Comparison of ENCODE assay signal across 11 mouse cellular contexts in genomic region chr10:86126478-86126877, GRCm38 (mm10).
DNase-seq lines count a peak whose midpoint lies in the region; ATAC-seq and TF ChIP-seq lines count a peak whose summit lies in the region.
"Had no signal": no experiment of that assay in that cellular context is flagged by ENCODE, and none has a peak within 500 bp of the region (broad histone marks: within the 10 kb centered on the region; RNA-seq: fewer than 3 reads in every experiment).

No protein-coding gene starts in this region.

- no peak for TF ChIP-seq CTCF in lung, postnatal 0 days (IDR thresholded peaks at IDR 0.05)
- no peak for TF ChIP-seq CTCF in cerebellum, adult 2 months (IDR thresholded peaks at IDR 0.05; ENCODE audit: borderline replicate concordance, insufficient read depth, low read depth, low read length)
- TF ChIP-seq CTCF in midbrain, postnatal 0 days (IDR thresholded peaks at IDR 0.05): no peak

- TF ChIP-seq POLR2A in cerebellum, adult 2 months (IDR thresholded peaks at IDR 0.05; ENCODE audit: borderline replicate concordance, insufficient read depth, low read length): no peak

- ATAC-seq in lung, postnatal 0 days: peak; percentile 54
- no peak for ATAC-seq in inflammation-experienced regulatory T-cells, adult 6 months
- ATAC-seq in midbrain, postnatal 0 days (ENCODE audit: low FRiP score): no peak
- ATAC-seq: hindbrain, postnatal 0 days had no signal

- WGBS in lung, postnatal 0 days: 70% methylated on average over 11 of the region's 11 CpGs
- 73% methylated on average over 11 of the region's 11 CpGs for WGBS in cerebellum, adult 2 months
- 87% methylated on average over 11 of the region's 11 CpGs for WGBS in midbrain, postnatal 0 days

- peak; percentile 39 for DNase-seq in lung, postnatal 0 days (ENCODE audit: low spot score)
- no peak for DNase-seq in lung, postnatal 25 days (ENCODE audit: low spot score)
- DNase-seq in brain, adult 2 months (ENCODE audit: low read depth, low spot score): peak; percentile 51
- peak; percentile 48 to 55 for DNase-seq in heart, postnatal 10 days
- peak; percentile 20 for DNase-seq in lung, postnatal 36 days
- DNase-seq in cerebellum, adult 2 months: no peak
- DNase-seq in midbrain, postnatal 0 days (ENCODE audit: low spot score): no peak

- H3K4me3 ChIP-seq in lung, postnatal 0 days (ENCODE audit: low read depth, low read length): no peak overlapping the region
- H3K4me3 ChIP-seq in cerebellum, adult 2 months (replicated peaks; ENCODE audit: insufficient read depth, low read depth, low read length): no peak overlapping the region
- no peak overlapping the region for H3K4me3 ChIP-seq in midbrain, postnatal 0 days (ENCODE audit: low read depth, low read length)
- H3K4me3 ChIP-seq: limb, embryonic 13.5 days had no signal

- H3K9ac ChIP-seq in lung, postnatal 0 days (replicated peaks; ENCODE audit: low read depth): no peak overlapping the region
- no peak overlapping the region for H3K9ac ChIP-seq in midbrain, postnatal 0 days (replicated peaks; ENCODE audit: low read length, poor library complexity, severe bottlenecking)
- H3K9ac ChIP-seq: limb, embryonic 13.5 days had no signal

- intact Hi-C loops in heart, postnatal 10 days (cut with DNase I): no loop called here

- H3K4me1 ChIP-seq in lung, postnatal 0 days (ENCODE audit: insufficient read depth, low read depth, low read length): no peaks in the 10 kb centered on the region
- H3K4me1 ChIP-seq in cerebellum, adult 2 months (ENCODE audit: control insufficient read depth, insufficient read depth, low read length): no peaks in the 10 kb centered on the region
- no peaks in the 10 kb centered on the region for H3K4me1 ChIP-seq in midbrain, postnatal 0 days (ENCODE audit: insufficient read depth, low read length)
- H3K4me1 ChIP-seq: limb, embryonic 13.5 days had no signal

- no peak for TF ChIP-seq EP300 in lung, postnatal 0 days (IDR thresholded peaks at IDR 0.05)

- no peak overlapping the region for H3K4me2 ChIP-seq in lung, postnatal 0 days (replicated peaks; ENCODE audit: low read depth, low read length)
- H3K4me2 ChIP-seq in midbrain, postnatal 0 days (ENCODE audit: low read depth, low read length, poor library complexity, severe bottlenecking): no peak overlapping the region
- H3K4me2 ChIP-seq: limb, embryonic 13.5 days had no signal

- H3K9me3 ChIP-seq in lung, postnatal 0 days (ENCODE audit: low read length): no peaks in the 10 kb centered on the region
- H3K9me3 ChIP-seq in midbrain, postnatal 0 days (ENCODE audit: low read length): no peaks in the 10 kb centered on the region
- H3K9me3 ChIP-seq: limb, embryonic 13.5 days had no signal

- no peaks in the 10 kb centered on the region for H3K27me3 ChIP-seq in lung, postnatal 0 days (replicated peaks; ENCODE audit: insufficient read depth, low read length)
- no peaks in the 10 kb centered on the region for H3K27me3 ChIP-seq in cerebellum, adult 2 months (ENCODE audit: control insufficient read depth, insufficient read depth, low read length)
- no peaks in the 10 kb centered on the region for H3K27me3 ChIP-seq in midbrain, postnatal 0 days (ENCODE audit: insufficient read depth, low read length)
- H3K27me3 ChIP-seq: limb, embryonic 13.5 days had no signal

- no peak overlapping the region for H3K27ac ChIP-seq in lung, postnatal 0 days (ENCODE audit: low read length)
- no peak overlapping the region for H3K27ac ChIP-seq in cerebellum, adult 2 months (ENCODE audit: insufficient read depth, low read length)
- no peak overlapping the region for H3K27ac ChIP-seq in midbrain, postnatal 0 days (ENCODE audit: low read depth, low read length)
- H3K27ac ChIP-seq: hindbrain, postnatal 0 days; limb, embryonic 13.5 days; macrophage had no signal

- no peaks in the 10 kb centered on the region for H3K36me3 ChIP-seq in lung, postnatal 0 days (ENCODE audit: insufficient read depth, low read length)
- no peaks in the 10 kb centered on the region for H3K36me3 ChIP-seq in midbrain, postnatal 0 days (ENCODE audit: insufficient read depth, low read length)
- H3K36me3 ChIP-seq: limb, embryonic 13.5 days had no signal

Comparison
In these comparisons a context has a peak if more than half of its experiments do, and no peak if none do; other contexts are left out.
1. DNase-seq: peak in lung, postnatal 0 days (single experiment), brain, adult 2 months (single experiment), heart, postnatal 10 days (2 of 2) and lung, postnatal 36 days (single experiment); none in lung, postnatal 25 days (single experiment), cerebellum, adult 2 months (0 of 2) and midbrain, postnatal 0 days (single experiment).